Mouse (Mus musculus): ENCODE data around the gene Crat. TPM values are rescaled to one million over a fixed set of nuclear protein-coding genes. Genes with fewer than 3 reads are reported as not detected.

Crat gene
- 1 to 10 TPM; 7.5 to 8.8 TPM for polyA plus RNA-seq (2017; shearing (Covaris generic))

DNA sequence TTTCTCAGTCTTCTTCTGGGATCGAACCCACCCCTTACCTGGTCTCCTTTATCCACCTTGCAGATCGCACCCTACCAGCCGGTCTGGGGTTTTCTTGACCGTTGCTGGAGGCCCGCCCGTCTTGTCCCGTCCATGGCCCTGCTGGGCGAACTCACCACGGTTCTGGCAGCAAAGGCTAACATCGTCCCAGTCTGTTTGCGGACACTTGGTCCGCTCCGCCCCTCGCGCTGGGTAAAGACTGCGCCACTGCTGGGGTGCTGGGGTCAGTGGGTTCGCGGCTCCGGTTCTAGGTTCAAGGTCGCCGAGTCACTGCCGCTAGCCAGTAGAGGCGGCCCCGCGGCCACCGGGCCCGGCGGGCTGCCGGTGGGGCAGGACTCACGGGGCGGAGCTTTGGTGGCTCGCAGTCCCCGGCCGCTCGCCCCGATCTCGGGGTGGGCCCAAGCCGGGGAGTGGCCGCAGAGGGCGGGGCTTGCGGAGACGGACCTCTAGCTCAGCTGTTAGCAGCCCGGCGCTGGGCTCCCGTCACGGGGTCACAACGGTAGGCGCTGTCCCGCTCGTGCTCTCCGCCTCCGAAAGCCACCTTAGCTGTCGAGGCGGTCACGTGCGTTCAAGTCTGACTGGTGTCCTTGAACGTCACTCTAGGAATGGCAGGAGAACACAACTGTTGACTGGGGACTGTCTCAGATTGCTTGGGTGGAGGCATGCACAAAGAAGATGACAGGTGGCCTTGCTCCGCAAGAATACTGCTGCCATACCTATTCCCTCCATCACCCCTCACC, at the start of gene Crat:
Gene Crat, minus strand, starts transcription at position 657 of the 779 bp plus-strand sequence.

DNA sequence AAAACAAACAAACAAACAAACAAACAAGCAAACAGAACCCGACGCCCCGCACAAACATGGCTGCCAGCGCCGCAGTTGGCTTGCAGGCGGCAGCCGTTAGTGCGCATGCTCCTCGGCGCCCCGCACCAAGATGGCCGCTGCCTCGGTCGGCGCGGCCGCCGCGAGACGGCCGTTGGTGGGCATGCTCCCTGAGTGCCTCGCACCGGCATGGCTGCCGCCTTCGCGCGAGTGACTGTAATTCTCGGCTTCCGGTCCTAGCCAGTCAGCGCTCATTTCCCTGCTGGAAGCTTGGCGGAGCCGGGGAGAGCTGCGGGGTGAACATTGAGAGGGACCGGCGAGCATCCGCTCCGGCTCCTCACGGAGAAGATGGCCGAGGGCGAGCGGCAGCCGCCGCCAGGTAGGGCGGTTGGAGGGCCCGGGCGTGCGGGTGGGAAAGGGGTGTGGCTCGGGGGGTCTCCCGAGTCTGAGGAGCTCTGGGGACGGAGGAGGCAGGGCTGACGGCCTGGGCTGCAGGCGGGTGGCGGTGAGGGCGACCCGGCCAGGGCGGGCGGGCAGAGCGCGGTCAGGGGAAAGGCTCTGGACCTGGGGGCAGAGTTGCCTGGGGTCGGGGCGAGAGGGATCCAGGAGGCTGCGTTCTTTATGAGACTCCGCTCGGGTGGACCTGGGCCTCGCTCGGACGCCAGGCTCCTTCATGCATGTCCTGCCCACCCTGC, 479 bp upstream of the Crat start, which contains the start of gene Ptpa:
Gene Ptpa, plus strand, starts transcription at position 104 of the 713 bp plus-strand sequence.

DNA sequence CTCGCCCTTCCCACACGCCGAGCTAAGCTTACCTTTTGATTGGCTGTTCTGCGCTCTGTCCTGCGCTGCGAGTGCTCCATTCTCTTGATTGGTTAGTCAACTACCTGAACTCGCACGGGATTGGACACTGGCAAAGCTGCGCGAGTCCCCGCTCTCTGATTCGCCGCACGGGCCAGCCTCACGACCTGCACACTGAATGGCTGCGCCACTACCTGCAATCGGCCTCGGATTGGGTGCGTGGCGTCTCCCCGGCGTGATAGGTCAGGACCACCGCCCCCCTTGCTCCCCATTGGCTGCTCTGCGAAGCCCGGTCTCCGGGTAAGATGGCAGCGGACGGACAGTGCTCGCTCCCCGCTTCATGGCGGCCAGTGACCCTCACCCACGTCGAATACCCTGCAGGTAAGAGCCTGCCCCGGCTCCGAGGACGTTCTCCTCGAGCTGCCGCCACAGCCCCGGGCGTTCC, 23.5 kb downstream of the Crat start, which contains the start of gene Dolpp1:
Gene Dolpp1, plus strand, starts transcription at position 141 of the 463 bp plus-strand sequence.

DNA sequence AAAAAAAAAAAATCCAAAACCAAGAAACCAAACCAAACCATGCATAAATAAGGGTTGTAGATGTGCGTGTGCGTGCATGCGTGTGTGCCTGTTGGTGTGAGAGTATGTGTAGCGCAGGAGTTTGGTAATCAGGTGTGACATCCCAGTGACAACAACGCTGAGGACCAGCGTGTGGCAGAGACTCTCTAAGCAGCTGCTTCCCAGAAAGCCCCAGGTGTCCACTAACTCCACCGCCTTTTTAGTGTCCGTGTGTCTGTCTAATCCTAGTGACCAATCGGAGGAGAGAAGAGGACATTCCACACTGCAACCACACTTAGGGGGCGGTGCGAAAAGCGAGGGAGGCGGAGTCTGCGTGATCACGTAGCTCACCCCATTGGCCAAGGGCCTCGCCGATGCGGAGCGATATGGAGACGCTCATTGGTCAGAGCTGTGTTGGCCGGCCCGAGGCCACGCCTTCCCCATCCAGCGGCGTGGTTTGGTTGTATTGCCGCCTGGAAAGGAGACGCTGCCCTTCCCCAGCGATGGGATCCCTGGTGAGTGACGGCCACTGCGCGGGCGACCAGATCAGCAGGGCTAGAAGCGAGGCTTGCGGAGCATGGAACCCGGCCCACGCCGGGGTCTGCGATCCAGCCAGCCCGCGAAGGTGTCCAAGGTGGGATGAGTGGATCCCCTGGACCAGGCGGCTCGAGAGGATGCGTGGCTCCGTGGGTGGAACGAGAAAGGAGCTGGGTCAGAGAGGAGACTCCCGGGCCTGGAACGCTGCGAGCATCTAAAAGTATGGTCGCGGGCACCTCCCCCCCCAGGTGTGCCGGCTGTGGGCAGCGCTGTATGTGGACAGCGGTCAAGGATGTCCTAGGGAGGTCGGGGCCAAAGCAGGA, 51.6 kb downstream of the Crat start, which contains the start of gene Miga2:
Gene Miga2, plus strand, starts transcription at position 461 of the 878 bp plus-strand sequence.

DNA sequence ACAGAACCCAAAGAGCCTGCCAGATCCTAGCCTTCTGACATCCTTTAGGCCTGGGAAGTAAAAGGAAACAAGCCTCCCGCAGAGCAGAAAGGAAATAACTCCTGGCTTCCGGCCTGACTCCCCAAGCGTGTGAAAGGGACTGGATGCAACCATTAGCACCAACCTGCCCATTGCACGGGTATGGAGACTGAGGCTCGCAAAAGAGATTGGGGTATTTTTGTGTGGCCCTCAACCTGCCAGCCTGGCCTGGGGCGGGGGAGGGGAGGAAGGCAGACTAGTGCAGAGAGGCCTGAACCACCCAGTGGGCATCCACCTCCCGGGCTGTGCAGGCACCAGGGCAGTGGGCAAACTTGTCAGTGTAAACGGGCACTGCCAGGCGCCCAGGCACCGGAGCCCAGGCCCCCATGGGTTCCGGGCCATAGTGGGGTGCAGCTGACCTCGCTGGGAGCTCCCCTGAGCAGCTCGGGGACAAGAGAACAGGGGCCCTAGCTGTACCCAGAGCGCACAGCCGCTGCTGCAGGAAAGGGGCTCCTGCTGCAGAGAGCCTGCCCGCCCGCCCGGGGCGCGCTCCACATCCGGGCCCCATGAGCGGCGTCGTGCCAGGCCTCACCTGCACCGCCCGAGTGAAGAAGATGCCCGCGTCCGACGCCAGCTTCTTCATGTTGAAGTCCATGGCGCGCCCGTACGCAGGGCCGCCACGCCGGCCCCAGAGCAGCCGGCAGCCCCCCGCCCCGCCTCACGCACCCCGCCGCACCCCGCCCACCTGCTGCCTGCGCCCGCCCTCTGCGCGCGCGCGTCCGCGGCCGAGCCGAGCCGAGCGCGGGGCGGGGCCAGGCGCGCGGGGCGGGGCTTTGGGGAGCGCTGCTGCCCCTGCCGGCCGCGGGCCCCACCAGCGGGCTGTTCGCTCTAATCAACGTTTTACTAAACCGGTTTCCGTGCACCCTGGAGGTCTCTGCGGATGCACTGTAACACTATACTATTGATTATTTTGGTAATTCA, 56.8 kb downstream of the Crat start, which contains the start of gene Sh3glb2:
Gene Sh3glb2, minus strand, starts transcription at position 805 of the 999 bp plus-strand sequence.

Other genes starting within 250 kb of the Crat start
- gene Endog, start 244.3 kb downstream of the Crat start, polyA plus RNA-seq (2017; shearing (Covaris generic)) = 10 to 100 TPM; 15.3 to 20.4 TPM
- 10 to 100 TPM; 27.5 to 36.4 TPM for gene Spout1, start 237.4 kb downstream of the Crat start, polyA plus RNA-seq (2017; shearing (Covaris generic))
- gene Kyat1, start 210.0 kb downstream of the Crat start, polyA plus RNA-seq (2017; shearing (Covaris generic)) = 10 to 100 TPM in 1 of 2 experiments, 1 to 10 TPM in 1; 9.9 to 10.6 TPM
- 1 to 10 TPM; 7.7 to 9.7 TPM for gene Lrrc8a, start 178.1 kb downstream of the Crat start, polyA plus RNA-seq (2017; shearing (Covaris generic))
- 1 to 10 TPM; 2.3 to 4.6 TPM for gene Gm28035, start 175.2 kb downstream of the Crat start, polyA plus RNA-seq (2017; shearing (Covaris generic))
- gene Phyhd1, start 149.6 kb downstream of the Crat start, polyA plus RNA-seq (2017; shearing (Covaris generic)) = 1 to 10 TPM; 4.9 to 8.1 TPM
- gene Gm28038, start 134.8 kb downstream of the Crat start, polyA plus RNA-seq (2017; shearing (Covaris generic)) = not detected
- 10 to 100 TPM; 15.1 to 17.4 TPM for gene Dolk, start 129.5 kb downstream of the Crat start, polyA plus RNA-seq (2017; shearing (Covaris generic))
- 10 to 100 TPM; 16.5 to 22.0 TPM for gene Nup188, start 129.4 kb downstream of the Crat start, polyA plus RNA-seq (2017; shearing (Covaris generic))
- 100 to 1,000 TPM; 116 to 126 TPM for gene Sh3glb2, start 56.5 kb downstream of the Crat start, polyA plus RNA-seq (2017; shearing (Covaris generic))
- gene Miga2, start 51.6 kb downstream of the Crat start, polyA plus RNA-seq (2017; shearing (Covaris generic)) = 10 to 100 TPM in 1 of 2 experiments, 1 to 10 TPM in 1; 4.9 to 12.4 TPM
- gene Dolpp1, start 23.6 kb downstream of the Crat start, polyA plus RNA-seq (2017; shearing (Covaris generic)) = 10 to 100 TPM; 20.8 to 30.3 TPM
- 100 to 1,000 TPM in 1 of 2 experiments, 10 to 100 TPM in 1; 78.2 to 113 TPM for gene Ptpa, start 226 bp upstream of the Crat start, polyA plus RNA-seq (2017; shearing (Covaris generic))
- under 1 TPM; 0.09 to 0.29 TPM for gene Ier5l, start 58.4 kb upstream of the Crat start, polyA plus RNA-seq (2017; shearing (Covaris generic))
- 1 to 10 TPM in 1 of 2 experiments, under 1 TPM in 1; 0.50 to 1.3 TPM for gene Cstad, start 179.2 kb upstream of the Crat start, polyA plus RNA-seq (2017; shearing (Covaris generic))

All from activated CD4-positive, CD25-positive, alpha-beta regulatory T cell (primary cell).